Mouse (Mus musculus): ENCODE data around the gene Rnf123. TPM values are rescaled to one million over a fixed set of nuclear protein-coding genes. Genes with fewer than 3 reads are reported as not detected.
A peak's percentile ranks its signal among the peaks of the same experiment; 100 is the strongest.

Gene Rnf123
- polyA plus RNA-seq, 1 experiment from 2014 or later, result 33.1 TPM

DNA sequence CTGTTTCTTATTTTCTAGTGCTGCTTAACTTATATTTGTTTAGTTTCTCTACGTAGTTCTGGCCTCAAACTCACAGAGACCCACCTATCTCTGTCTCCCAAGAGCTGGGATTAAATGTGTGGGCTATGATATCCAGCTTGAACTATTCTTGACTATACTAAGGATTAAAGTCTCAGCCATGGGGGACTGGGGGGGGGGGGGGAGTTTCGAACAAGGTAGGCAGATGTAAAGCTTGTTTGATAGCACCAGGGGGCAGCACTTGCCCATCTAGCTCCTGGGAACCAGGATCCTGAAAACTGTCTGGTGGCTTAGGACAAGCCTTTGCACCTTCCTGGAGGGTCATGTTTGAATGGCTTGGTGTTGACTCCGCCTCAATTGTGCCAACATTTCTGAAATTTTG, 12.4 kb upstream of the Rnf123 start:
- peak; percentile 91 for DNase-seq (ENCODE audit: low spot score)
- 16% methylated on average over 3 of the region's 3 CpGs for WGBS
- no peaks in the 10 kb centered on the region for H3K9me3 ChIP-seq
- H3K27ac ChIP-seq, result peak overlapping the region; percentile 92
- H3K36me3 ChIP-seq, result peaks cover 24% of the 10 kb centered on the region
- H3K4me1 ChIP-seq, result peaks cover 56% of the 10 kb centered on the region
- peak overlapping the region; percentile 77 for H3K4me3 ChIP-seq
- no peaks in the 10 kb centered on the region for H3K27me3 ChIP-seq (ENCODE audit: insufficient read depth, poor library complexity, severe bottlenecking)

DNA sequence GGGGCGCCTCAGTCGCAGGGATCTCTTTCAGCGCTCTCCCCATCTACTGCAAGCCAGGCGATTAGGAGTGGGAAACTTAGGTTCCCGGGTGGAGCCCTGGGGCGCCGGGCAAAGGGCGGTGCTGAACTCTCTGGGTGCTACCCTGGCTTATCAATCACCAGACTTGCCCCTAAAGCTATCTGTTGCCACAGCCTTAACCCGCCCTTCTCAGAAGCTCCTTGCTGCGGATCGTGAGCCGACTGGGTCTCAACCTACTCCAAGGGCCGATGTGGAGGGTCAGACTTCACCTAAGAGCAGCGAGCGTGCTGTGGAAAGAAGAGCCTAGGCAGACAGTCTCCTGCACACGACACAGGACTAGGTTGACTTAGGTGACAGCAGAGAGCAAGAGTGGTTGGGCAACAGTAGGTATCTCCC, 11.9 kb upstream of the Rnf123 start:
- Histone ChIP-seq H3K4me3 (peak overlapping the region; percentile 77), H3K27ac (peak overlapping the region; percentile 92), H3K4me1 (peaks cover 56% of the 10 kb centered on the region), H3K36me3 (peaks cover 29% of the 10 kb centered on the region), H3K9me3 (no peaks in the 10 kb centered on the region), H3K27me3 (ENCODE audit: insufficient read depth, poor library complexity, severe bottlenecking) (no peaks in the 10 kb centered on the region)
- under 1% methylated on average over 16 of the region's 16 CpGs for WGBS
- peak; percentile 95 for DNase-seq (ENCODE audit: low spot score)

DNA sequence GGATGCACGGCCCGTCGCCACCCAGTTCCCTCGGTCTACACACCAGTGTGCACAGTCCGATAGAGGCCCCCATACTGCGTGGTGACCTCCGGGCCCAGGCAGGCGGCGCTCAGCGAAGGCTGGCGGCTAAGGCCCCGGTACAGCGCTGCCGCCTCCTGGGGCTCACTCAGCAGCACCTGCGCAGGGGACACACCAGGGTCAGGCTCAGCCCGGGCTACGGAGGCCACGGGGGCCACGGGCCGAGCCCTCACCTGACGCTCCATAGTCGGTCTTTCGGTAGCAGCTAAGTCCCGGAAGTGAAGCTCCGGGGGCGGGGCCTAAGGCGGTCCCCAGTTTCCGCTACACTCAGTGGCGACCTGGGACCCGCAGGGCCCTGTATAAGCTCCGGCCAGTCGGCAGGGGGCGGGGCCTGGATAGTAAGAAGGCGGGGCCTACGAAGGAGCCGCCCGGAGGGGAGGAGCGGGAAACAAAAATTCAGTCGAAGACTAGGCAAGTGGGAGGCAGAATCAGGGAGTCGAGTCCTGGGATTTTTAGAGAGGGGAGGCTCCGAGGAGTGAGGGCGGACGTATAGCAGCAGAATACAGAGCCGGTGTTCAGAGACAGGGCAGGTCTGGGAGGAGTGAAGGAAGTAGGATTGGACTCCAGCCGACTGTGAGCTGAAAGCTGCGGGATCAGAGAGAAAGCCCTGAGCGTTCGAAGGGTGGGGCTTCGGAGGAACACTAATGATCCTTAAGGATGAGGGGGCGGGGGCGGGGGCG, 11.2 kb upstream of the Rnf123 start, which contains the start of gene Apeh:
Gene Apeh (minus strand): TSS at position 423 of the 758 bp plus-strand sequence.
- under 1% methylated on average over 52 of the region's 52 CpGs for WGBS
- peak within 1 kb of the TSS; percentile 77 for H3K4me3 ChIP-seq
- H3K27me3 ChIP-seq (ENCODE audit: insufficient read depth, poor library complexity, severe bottlenecking), result no peaks in the 10 kb centered on the region
- DNase-seq (ENCODE audit: low spot score), result peak; percentile 98
- H3K27ac ChIP-seq, result peak within 1 kb of the TSS; percentile 92
- H3K4me1 ChIP-seq, result peaks cover 53% of the 10 kb centered on the region
- H3K36me3 ChIP-seq, result peaks cover 36% of the 10 kb centered on the region
- H3K9me3 ChIP-seq, result no peaks in the 10 kb centered on the region

DNA sequence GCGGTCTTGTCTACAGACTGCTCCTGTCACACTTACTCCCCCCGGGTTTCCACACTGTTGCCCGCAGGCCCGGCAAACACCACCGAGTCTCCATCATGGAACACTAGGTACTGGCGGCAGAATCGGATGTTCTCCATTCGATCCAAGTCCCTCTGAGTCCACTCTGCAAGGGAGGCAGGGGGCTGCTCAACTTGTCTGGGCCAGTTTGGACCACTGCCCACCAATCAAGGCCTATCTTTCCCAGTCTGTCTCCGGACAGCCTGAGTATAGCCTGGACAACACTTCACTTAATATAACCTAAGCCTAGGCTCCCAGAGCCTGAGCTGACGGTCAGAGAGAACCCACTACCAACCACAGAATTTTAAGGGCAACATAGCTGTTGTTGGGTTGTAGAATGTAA, 10.4 kb upstream of the Rnf123 start:
- Histone ChIP-seq H3K9me3 (no peaks in the 10 kb centered on the region), H3K27ac (peak overlapping the region; percentile 92), H3K36me3 (peaks cover 44% of the 10 kb centered on the region), H3K27me3 (ENCODE audit: insufficient read depth, poor library complexity, severe bottlenecking) (no peaks in the 10 kb centered on the region), H3K4me1 (peaks cover 48% of the 10 kb centered on the region), H3K4me3 (peak overlapping the region; percentile 77)
- no peak for DNase-seq (ENCODE audit: low spot score)
- 66% methylated on average over 10 of the region's 10 CpGs for WGBS

DNA sequence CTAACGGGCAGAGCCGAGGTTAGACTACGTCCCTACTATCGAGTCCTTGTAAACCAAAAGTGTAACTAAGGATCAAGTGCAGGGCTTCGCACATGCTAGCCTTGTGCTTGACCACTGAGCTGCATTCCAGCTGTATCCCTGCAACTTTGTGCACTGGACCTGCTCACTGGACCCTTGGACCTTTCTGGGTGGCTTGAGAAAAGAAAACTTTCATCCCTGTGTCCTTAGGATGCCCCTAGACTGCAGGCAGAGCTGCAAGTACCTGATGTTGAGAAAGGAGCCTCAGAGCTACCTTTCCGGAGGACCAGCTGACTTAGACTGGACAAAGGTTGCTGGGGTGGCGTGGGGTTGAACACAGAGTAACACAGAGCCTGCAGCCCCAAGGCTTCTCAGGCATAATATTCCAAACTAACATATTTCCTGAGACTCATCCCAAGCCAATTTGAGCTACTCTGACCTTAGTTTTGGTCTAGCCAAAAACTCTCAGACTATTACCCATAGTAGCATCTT, 7.5 kb upstream of the Rnf123 start:
- no peak for DNase-seq (ENCODE audit: low spot score)
- WGBS, result 93% methylated on average over 7 of the region's 7 CpGs
- no peak overlapping the region for H3K27ac ChIP-seq

DNA sequence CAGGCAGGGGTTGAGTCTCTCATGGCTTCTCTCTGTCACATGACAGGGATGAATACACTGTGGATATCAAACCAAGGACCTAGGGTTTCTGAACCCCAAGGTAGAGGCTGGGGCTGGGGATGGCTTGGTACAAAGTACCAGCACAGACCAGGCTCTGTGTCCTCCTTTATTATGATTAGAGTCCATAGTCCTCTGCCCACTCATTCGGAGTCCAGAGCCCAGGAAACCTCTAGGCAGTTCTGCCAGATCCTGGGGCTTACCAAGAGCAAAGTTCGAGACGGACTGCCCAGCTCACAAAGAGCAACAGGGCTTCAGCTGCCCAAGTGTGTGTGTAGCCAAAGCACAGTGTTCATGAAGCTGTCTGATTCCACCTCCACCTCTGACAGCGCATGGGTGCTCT, 2.1 kb upstream of the Rnf123 start:
- H3K9me3 ChIP-seq, result no peaks in the 10 kb centered on the region
- peaks cover 65% of the 10 kb centered on the region for H3K36me3 ChIP-seq
- DNase-seq (ENCODE audit: low spot score), result no peak
- H3K27ac ChIP-seq, result no peak overlapping the region
- H3K4me1 ChIP-seq, result peaks cover 34% of the 10 kb centered on the region
- no peak overlapping the region for H3K4me3 ChIP-seq
- WGBS, result 96% methylated on average over 4 of the region's 4 CpGs
- peaks cover 46% of the 10 kb centered on the region for H3K27me3 ChIP-seq (ENCODE audit: insufficient read depth, poor library complexity, severe bottlenecking)

More for the DNA sequence above, 7.5 kb upstream of the Rnf123 start:
- peaks cover 25% of the 10 kb centered on the region for H3K4me1 ChIP-seq
- peaks cover 73% of the 10 kb centered on the region for H3K36me3 ChIP-seq
- no peaks in the 10 kb centered on the region for H3K9me3 ChIP-seq
- H3K4me3 ChIP-seq, result no peak overlapping the region
- no peaks in the 10 kb centered on the region for H3K27me3 ChIP-seq (ENCODE audit: insufficient read depth, poor library complexity, severe bottlenecking)

DNA sequence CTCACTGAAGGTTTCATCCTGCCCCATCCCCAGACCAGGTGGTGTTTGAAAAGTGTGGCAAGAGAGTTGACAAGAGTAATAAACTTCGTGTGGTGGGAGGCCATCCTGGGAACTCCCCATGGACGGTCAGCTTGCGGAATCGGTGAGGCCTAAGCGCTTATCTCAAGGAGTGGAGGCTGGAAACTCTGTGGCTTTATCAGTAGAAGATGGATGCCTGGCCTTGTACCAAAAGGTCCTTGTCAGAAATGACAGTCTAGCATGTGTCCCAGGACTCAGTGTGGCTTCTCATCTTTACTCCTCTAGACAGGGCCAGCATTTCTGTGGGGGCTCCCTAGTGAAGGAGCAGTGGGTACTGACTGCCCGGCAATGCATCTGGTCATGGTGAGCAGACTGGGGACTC, 415 bp upstream of the Rnf123 start:
- Histone ChIP-seq H3K9me3 (no peaks in the 10 kb centered on the region), H3K4me1 (peaks cover 45% of the 10 kb centered on the region), H3K4me3 (0 out of 2 replicates have a peak overlapping the region, but pooled peaks have one; percentile 35), H3K36me3 (peaks cover 48% of the 10 kb centered on the region), H3K27me3 (ENCODE audit: insufficient read depth, poor library complexity, severe bottlenecking) (peaks cover 50% of the 10 kb centered on the region), H3K27ac (peak overlapping the region; percentile 90; the same call in 1 of the 2 replicates)
- no peak for DNase-seq (ENCODE audit: low spot score)
- WGBS, result 50% methylated on average over 6 of the region's 6 CpGs

DNA sequence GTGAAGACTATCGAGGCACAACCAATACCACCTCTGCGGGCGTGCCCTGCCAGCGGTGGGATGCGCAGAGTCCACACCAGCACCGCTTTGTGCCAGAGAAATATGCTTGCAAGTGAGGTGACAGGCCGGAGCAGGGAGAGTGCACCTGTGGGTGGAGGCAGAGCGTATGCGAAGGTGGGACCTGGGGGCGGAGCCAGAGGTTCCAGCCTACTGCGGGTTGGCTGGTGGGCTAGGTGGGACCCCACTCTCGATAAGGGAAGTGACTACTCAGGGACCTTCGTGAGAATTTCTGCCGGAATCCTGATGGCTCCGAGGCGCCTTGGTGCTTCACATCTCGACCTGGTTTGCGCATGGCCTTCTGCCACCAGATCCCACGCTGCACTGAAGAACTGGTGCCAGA, 597 bp downstream of the Rnf123 start:
- H3K36me3 ChIP-seq, result peaks cover 38% of the 10 kb centered on the region
- H3K4me3 ChIP-seq, result peak overlapping the region; percentile 35
- WGBS, result 7% methylated on average over 19 of the region's 19 CpGs
- H3K27me3 ChIP-seq (ENCODE audit: insufficient read depth, poor library complexity, severe bottlenecking), result peaks cover 50% of the 10 kb centered on the region
- H3K27ac ChIP-seq, result peak overlapping the region; percentile 90
- no peak for DNase-seq (ENCODE audit: low spot score)
- H3K9me3 ChIP-seq, result no peaks in the 10 kb centered on the region
- peaks cover 55% of the 10 kb centered on the region for H3K4me1 ChIP-seq

DNA sequence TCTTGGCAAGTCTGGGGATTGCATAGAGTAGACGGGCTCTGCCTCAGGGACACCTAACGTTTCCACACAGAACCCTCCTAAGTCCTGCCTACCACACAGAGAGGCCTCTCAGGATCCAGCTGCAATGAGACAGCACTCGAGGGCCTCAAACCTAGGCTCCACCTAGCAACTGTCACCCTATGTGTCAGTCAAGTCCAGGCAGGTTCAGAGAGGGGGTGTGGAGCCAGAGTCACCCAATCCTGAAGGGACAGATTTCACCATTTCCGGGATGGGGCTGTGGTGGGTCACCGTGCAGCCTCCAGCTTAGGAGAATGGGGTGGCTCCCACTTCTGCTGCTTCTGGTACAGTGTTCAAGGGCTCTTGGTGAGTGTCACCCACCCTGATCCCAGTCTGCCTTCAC, 3.0 kb downstream of the Rnf123 start, which contains the start of gene Mst1:
Gene Mst1 (plus strand): TSS at position 269 of the 400 bp plus-strand sequence.
- DNase-seq (ENCODE audit: low spot score), result peak; percentile 94
- Histone ChIP-seq H3K9me3 (no peaks in the 10 kb centered on the region), H3K27me3 (ENCODE audit: insufficient read depth, poor library complexity, severe bottlenecking) (peaks cover 50% of the 10 kb centered on the region), H3K4me1 (peaks cover 59% of the 10 kb centered on the region), H3K36me3 (peaks cover 20% of the 10 kb centered on the region), H3K4me3 (peak within 1 kb of the TSS; percentile 85), H3K27ac (peak within 1 kb of the TSS; percentile 90)
- 65% methylated on average over 5 of the region's 5 CpGs for WGBS

DNA sequence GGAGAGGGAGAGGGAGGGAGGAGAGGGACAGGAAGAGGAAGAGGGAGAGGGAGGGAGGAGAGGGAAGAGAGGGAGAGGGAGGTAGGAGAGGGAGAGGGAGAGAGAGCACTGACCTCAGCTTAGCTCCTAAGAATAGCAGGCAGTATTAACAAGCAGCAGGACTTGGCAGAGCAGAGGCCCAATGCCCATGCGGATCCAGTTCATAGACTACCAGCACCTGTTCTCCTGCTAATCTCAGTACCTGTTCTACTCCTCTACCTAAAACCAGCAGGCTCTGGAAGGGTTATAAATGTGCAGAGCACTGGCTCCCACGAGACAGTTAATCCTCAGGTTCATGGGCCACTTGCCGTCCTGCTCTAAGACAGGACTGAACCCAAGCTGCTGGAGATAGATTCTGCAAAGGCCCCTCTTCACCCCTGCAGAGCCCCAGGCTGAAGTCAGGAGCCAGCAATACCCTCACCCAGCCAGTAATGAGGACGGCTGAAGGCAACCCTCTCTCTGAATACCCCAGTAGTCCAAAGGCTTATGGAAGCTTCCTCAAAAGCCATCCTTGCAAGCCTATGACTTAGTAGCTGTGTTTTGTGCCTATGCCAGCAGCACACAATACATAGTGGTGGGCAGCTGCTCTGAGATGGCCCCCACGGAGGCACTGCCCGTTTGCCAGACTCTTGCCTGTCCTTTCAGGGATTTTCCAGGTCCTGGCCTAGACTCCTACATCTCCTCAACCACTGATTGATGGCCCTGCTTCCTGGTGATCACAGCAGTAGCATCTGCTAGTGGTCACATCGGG, 9.8 kb downstream of the Rnf123 start:
- peaks cover 45% of the 10 kb centered on the region for H3K4me1 ChIP-seq
- peak overlapping the region; percentile 69 for H3K27ac ChIP-seq
- H3K36me3 ChIP-seq, result peaks cover 39% of the 10 kb centered on the region
- no peak overlapping the region for H3K4me3 ChIP-seq
- no peaks in the 10 kb centered on the region for H3K9me3 ChIP-seq
- no peaks in the 10 kb centered on the region for H3K27me3 ChIP-seq (ENCODE audit: insufficient read depth, poor library complexity, severe bottlenecking)
- WGBS, result 60% methylated on average over 7 of the region's 7 CpGs
- no peak for DNase-seq (ENCODE audit: low spot score)

DNA sequence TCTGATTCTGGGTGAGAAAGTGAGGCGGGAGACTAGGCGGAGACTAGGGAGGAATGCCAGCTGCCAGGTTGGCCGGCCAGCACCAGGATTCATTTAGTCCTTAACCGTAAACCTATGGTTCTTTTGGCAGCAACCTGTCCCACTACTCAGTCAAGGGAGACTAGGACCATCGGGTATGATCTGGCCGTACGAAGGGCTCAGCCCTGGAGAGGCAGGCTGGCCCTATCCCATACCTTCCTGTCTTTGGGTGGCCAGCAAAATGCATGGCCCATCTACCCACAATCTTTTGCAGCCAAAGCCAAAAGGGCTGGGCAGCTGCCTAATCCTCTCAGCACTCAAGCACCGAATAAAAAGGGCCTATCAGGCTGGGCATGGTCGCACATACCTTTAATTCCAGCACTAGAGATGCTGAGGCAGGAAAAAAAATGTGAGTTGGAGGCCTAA, 10.6 kb downstream of the Rnf123 start:
- Histone ChIP-seq H3K27ac (peak overlapping the region; percentile 63), H3K9me3 (no peaks in the 10 kb centered on the region), H3K4me3 (no peak overlapping the region), H3K4me1 (peaks cover 37% of the 10 kb centered on the region), H3K36me3 (peaks cover 40% of the 10 kb centered on the region), H3K27me3 (ENCODE audit: insufficient read depth, poor library complexity, severe bottlenecking) (no peaks in the 10 kb centered on the region)
- DNase-seq (ENCODE audit: low spot score), result no peak
- 38% methylated on average over 9 of the region's 9 CpGs for WGBS

DNA sequence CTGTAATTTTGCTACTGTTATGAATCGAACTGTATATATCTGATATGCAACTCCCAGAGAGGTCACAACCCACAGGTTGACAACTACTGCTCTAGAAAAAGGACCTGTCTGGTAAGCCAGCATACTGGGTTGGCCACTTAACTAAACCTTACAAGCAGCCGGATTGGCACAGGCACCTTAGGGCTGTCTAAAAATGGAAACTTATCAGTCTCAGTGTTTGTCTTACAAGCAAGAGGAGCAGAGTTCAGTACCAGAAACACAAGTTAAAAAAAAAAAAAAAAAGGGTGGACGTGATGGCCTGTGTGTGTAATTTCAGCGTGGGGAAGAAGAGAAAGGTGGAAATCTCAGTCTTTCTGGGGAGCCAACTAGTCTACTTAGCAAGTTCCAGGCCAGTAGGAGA, 11.3 kb downstream of the Rnf123 start:
- Histone ChIP-seq H3K4me1 (peaks cover 34% of the 10 kb centered on the region), H3K27me3 (ENCODE audit: insufficient read depth, poor library complexity, severe bottlenecking) (no peaks in the 10 kb centered on the region), H3K36me3 (peaks cover 41% of the 10 kb centered on the region), H3K27ac (peak overlapping the region; percentile 63; the same call in 1 of the 2 replicates), H3K9me3 (no peaks in the 10 kb centered on the region), H3K4me3 (no peak overlapping the region)
- WGBS, result 51% methylated on average over 4 of the region's 4 CpGs
- no peak for DNase-seq (ENCODE audit: low spot score)

DNA sequence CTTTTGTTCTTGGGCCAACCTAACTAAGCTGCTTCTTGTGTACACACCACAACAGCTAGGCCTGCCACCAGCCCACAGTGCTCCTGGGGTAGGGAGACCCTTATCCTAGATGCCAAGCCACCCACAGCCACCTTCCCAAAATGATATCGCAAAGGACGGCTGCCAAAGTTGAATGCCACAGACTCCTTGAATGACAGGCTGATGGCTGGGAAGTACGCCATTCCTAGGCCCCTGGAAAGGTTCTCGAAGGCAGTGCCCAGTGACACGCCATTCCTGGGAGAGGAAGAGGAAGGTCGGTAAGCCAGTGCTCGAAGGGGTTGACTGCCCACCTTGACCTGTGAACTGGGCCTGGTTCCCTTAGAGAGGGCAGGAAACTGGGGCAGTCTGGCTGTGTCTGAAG, 13.6 kb downstream of the Rnf123 start:
- H3K9me3 ChIP-seq, result no peaks in the 10 kb centered on the region
- 86% methylated on average over 7 of the region's 7 CpGs for WGBS
- H3K4me1 ChIP-seq, result peaks cover 34% of the 10 kb centered on the region
- peaks cover 51% of the 10 kb centered on the region for H3K36me3 ChIP-seq
- no peak overlapping the region for H3K4me3 ChIP-seq
- DNase-seq (ENCODE audit: low spot score), result no peak
- no peaks in the 10 kb centered on the region for H3K27me3 ChIP-seq (ENCODE audit: insufficient read depth, poor library complexity, severe bottlenecking)
- no peak overlapping the region for H3K27ac ChIP-seq
